Mouse (Mus musculus) MEL (cell line): Measurements from ENCODE around the gene Treml2. TPM values are rescaled to one million over a fixed set of nuclear protein-coding genes. Genes with fewer than 3 reads are reported as not detected.
A peak's percentile ranks its signal among the peaks of the same experiment; 100 is the strongest.

Experiments
- DNase-seq: peaks from one replicate; pipeline ENCODE4 v3.0.0; 2011; ENCODE audit warnings: low read depth, low spot score
- H3K27ac ChIP-seq: 2 replicates; pipeline ENCODE4 v1.5.1; 2012; ENCODE audit warnings: low read depth, mild to moderate bottlenecking, control low read depth, low read length, moderate library complexity; ENCODE audit not compliant: control insufficient read depth
- H3K27me3 ChIP-seq, 2 experiments: fragments of 150-350 bp in 1 of 2; sonication (generic) in 1 of 2; 2 replicates each; pipeline ENCODE4 v1.6.1; 2012; ENCODE audit warnings: low read length in 2 of 2, mild to moderate bottlenecking in 2 of 2, improper control_type of control experiment in 1 of 2, moderate library complexity in 1 of 2; ENCODE audit not compliant: insufficient read depth in 2 of 2, control insufficient read depth in 1 of 2
- H3K36me3 ChIP-seq, 2 experiments: 2 replicates each; pipeline ENCODE4 v1.6.1; 2012 to 2014; ENCODE audit warnings: low read length in 2 of 2, improper control_type of control experiment in 1 of 2, inconsistent platforms in 1 of 2, mild to moderate bottlenecking in 1 of 2; ENCODE audit not compliant: insufficient read depth in 2 of 2, control insufficient read depth in 1 of 2
- H3K4me1 ChIP-seq, 2 experiments: fragments of 150-350 bp in 1 of 2; sonication (generic) in 1 of 2; 2 replicates each; pipeline ENCODE4 v1.6.1; 2012; ENCODE audit warnings: low read length in 2 of 2, improper control_type of control experiment in 1 of 2, mild to moderate bottlenecking in 1 of 2; ENCODE audit not compliant: insufficient read depth in 2 of 2, control insufficient read depth in 1 of 2
- H3K4me3 ChIP-seq, 2 experiments: fragments of 150-350 bp in 1 of 2; sonication (generic) in 1 of 2; 2 replicates each; pipeline ENCODE4 v1.5.1; 2012; ENCODE audit warnings: low read depth in 2 of 2, low read length in 2 of 2, mild to moderate bottlenecking in 2 of 2, moderate library complexity in 2 of 2, control low read depth in 1 of 2, improper control_type of control experiment in 1 of 2; ENCODE audit not compliant: control insufficient read depth in 1 of 2, insufficient read depth in 1 of 2
- H3K79me2 ChIP-seq: 2 replicates; pipeline ENCODE4 v1.6.1; 2012; ENCODE audit warnings: mild to moderate bottlenecking, low read length, moderate library complexity; ENCODE audit not compliant: control insufficient read depth, poor library complexity, insufficient read depth
- H3K9ac ChIP-seq: 2 replicates; pipeline ENCODE4 v1.6.1; 2012; ENCODE audit warnings: low read depth, mild to moderate bottlenecking, control low read depth, low read length, moderate library complexity; ENCODE audit not compliant: control insufficient read depth, poor library complexity, severe bottlenecking
- H3K9me3 ChIP-seq: fragments of 150-350 bp; sonication (generic); replicated peaks from 2 replicates; pipeline ENCODE4 v1.6.1; 2012; ENCODE audit warnings: mild to moderate bottlenecking, low read length, improper control_type of control experiment, moderate library complexity; ENCODE audit not compliant: insufficient read depth
- E2F4 ChIP-seq: IDR thresholded peaks from 2 replicates; pipeline ENCODE4 v1.6.1; 2011; ENCODE audit warnings: low read depth, low read length, improper control_type of control experiment, borderline replicate concordance
- ELF1 ChIP-seq: IDR thresholded peaks from 2 replicates; pipeline ENCODE4 v1.6.1; 2014; ENCODE audit warnings: low read depth, mild to moderate bottlenecking, inconsistent platforms, low read length, improper control_type of control experiment, moderate library complexity
- EP300 ChIP-seq, 2 experiments: IDR thresholded peaks; 2 replicates each; pipeline ENCODE4 v1.6.1; 2011; ENCODE audit warnings: improper control_type of control experiment in 2 of 2, low read length in 2 of 2, low read depth in 1 of 2, mild to moderate bottlenecking in 1 of 2
- ETS1 ChIP-seq: IDR thresholded peaks from 2 replicates; pipeline ENCODE4 v1.6.1; 2012; ENCODE audit warnings: low read depth, mild to moderate bottlenecking, inconsistent platforms, low read length, improper control_type of control experiment, moderate library complexity
- GABPA ChIP-seq: IDR thresholded peaks from 2 replicates; pipeline ENCODE4 v1.6.1; 2012; ENCODE audit warnings: low read depth, mild to moderate bottlenecking, inconsistent platforms, low read length, improper control_type of control experiment, moderate library complexity
- HCFC1 ChIP-seq: IDR thresholded peaks from 2 replicates; pipeline ENCODE4 v1.6.1; 2012; ENCODE audit warnings: low read depth, mild to moderate bottlenecking, inconsistent platforms, low read length, improper control_type of control experiment, moderate library complexity
- JUND ChIP-seq: IDR thresholded peaks from 2 replicates; pipeline ENCODE4 v1.6.1; 2011; ENCODE audit warnings: low read depth, mild to moderate bottlenecking, improper control_type of control experiment, low read length
- KAT2A ChIP-seq: conservative IDR thresholded peaks from 2 replicates; pipeline ENCODE4 v1.6.1; 2012; ENCODE audit warnings: low read depth, low read length, improper control_type of control experiment, inconsistent platforms
- MAFK ChIP-seq: IDR thresholded peaks from 2 replicates; pipeline ENCODE4 v1.6.1; 2011; ENCODE audit warnings: low read depth, mild to moderate bottlenecking, low read length, improper control_type of control experiment, borderline replicate concordance
- MAX ChIP-seq: IDR thresholded peaks from 2 replicates; pipeline ENCODE4 v1.6.1; 2011; ENCODE audit warnings: low read length, improper control_type of control experiment
- MXI1 ChIP-seq: IDR thresholded peaks from 2 replicates; pipeline ENCODE4 v1.6.1; 2011; ENCODE audit warnings: mild to moderate bottlenecking, low read depth, low read length, improper control_type of control experiment
- NELFE ChIP-seq: IDR thresholded peaks from 2 replicates; pipeline ENCODE4 v1.6.1; 2011; ENCODE audit warnings: low read depth, low read length, improper control_type of control experiment
- NRF1 ChIP-seq: IDR thresholded peaks from 2 replicates; pipeline ENCODE4 v1.6.1; 2014; ENCODE audit warnings: low read depth, mild to moderate bottlenecking, inconsistent platforms, low read length, improper control_type of control experiment, moderate library complexity; ENCODE audit not compliant: poor library complexity, insufficient read depth, severe bottlenecking
- POLR2A ChIP-seq, 2 experiments: IDR thresholded peaks; 2 replicates each; pipeline ENCODE4 v1.6.1; 2011 to 2012; ENCODE audit warnings: low read length in 2 of 2, mild to moderate bottlenecking in 2 of 2, control low read depth in 1 of 2, improper control_type of control experiment in 1 of 2, low read depth in 1 of 2, moderate library complexity in 1 of 2; ENCODE audit not compliant: control insufficient read depth in 1 of 2, insufficient read depth in 1 of 2, poor library complexity in 1 of 2
- POLR2AphosphoS5 ChIP-seq: IDR thresholded peaks from 2 replicates; pipeline ENCODE4 v1.6.1; 2012; ENCODE audit warnings: low read depth, borderline replicate concordance, mild to moderate bottlenecking, inconsistent platforms, low read length, moderate library complexity, mixed read lengths
- TAL1 ChIP-seq: IDR thresholded peaks from 2 replicates; pipeline ENCODE4 v1.6.1; 2012; ENCODE audit warnings: mild to moderate bottlenecking, inconsistent platforms, low read length, moderate library complexity, mixed read lengths
- TBP ChIP-seq: IDR thresholded peaks from 2 replicates; pipeline ENCODE4 v1.8.0; 2011; ENCODE audit warnings: low read depth, low read length, improper control_type of control experiment
- TCF12 ChIP-seq: IDR thresholded peaks from 2 replicates; pipeline ENCODE4 v1.6.1; 2014; ENCODE audit warnings: low read depth, mild to moderate bottlenecking, inconsistent platforms, low read length, improper control_type of control experiment, moderate library complexity
- USF1 ChIP-seq: IDR thresholded peaks from 2 replicates; pipeline ENCODE4 v1.6.1; 2014; ENCODE audit warnings: low read depth, mild to moderate bottlenecking, inconsistent platforms, low read length, improper control_type of control experiment, moderate library complexity
- ZC3H11A ChIP-seq: IDR thresholded peaks from 2 replicates; pipeline ENCODE4 v1.6.1; 2012; ENCODE audit warnings: low read depth, mild to moderate bottlenecking, inconsistent platforms, low read length, improper control_type of control experiment
- ZNF384 ChIP-seq: IDR thresholded peaks from 2 replicates; pipeline ENCODE4 v1.6.1; 2012; ENCODE audit warnings: low read depth, mild to moderate bottlenecking, inconsistent platforms, low read length, improper control_type of control experiment
- polyA plus RNA-seq, 2 experiments: library from polyadenylated mRNA; stranded (reverse) in 1 of 2; unstranded in 1 of 2; fragments of >175 nt in 1 of 2; fragments of >200 nt in 1 of 2; gene quantifications; 2 replicates each; pipeline versions ENCODE4 v1.2.1 to v1.2.4; 2012; ENCODE audit warnings: low replicate concordance in 2 of 2, low read depth in 1 of 2; ENCODE audit not compliant: insufficient read length in 2 of 2, insufficient read depth in 1 of 2, missing spikeins in 1 of 2
- total RNA-seq: library from RNA; depleted of rRNA; stranded (reverse); fragments of 300-350 nt; gene quantifications from 2 replicates; pipeline ENCODE4 v1.2.3, GENCODE M21; 2012

The Treml2 gene
- total and polyA plus RNA-seq, 3 experiments: 27.7 to 52.7 TPM; not detected in 1

- TF ChIP-seq POLR2AphosphoS5 (no peak), HCFC1 (peak; percentile 88), NRF1 (no peak), ZNF384 (peak; percentile 80), JUND (peak; percentile 83), MAX (no peak), TCF12 (peak; percentile 100), TAL1 (peak; percentile 100), GABPA (0 out of 2 replicates have a peak, but pooled peaks have one; percentile 14), ELF1 (peak; percentile 77), USF1 (peak; percentile 56; the same call in 1 of the 2 replicates), EP300 (IDR thresholded peaks at IDR 0.05; ENCODE audit: low read depth in 1 of 2, low read length in 2 of 2) (peak; percentile 99 to 100)
Observed at GRCm38 (mm10) chr17:48272158-48272557, 27.1 kb upstream of the Treml2 start (continued).

- Histone ChIP-seq H3K4me1 (peaks cover 9 to 48% of the 10 kb centered on the region in 2 experiments), H3K9ac (peak overlapping the region; percentile 48), H3K9me3 (no peaks in the 10 kb centered on the region), H3K4me3 (peak overlapping the region; percentile 3 to 32; a peak in 3 of 4 replicates), H3K27ac (peak overlapping the region; percentile 80), H3K27me3 (no peaks in the 10 kb centered on the region), H3K79me2 (no peaks in the 10 kb centered on the region), H3K36me3 (peaks cover 0 to 56% of the 10 kb centered on the region in 2 experiments; a peak in 2 of 4 replicates)
- no peak for TF ChIP-seq E2F4
- TF ChIP-seq MAFK: no peak
- no peak for TF ChIP-seq MAX
- no peak for TF ChIP-seq POLR2A (IDR thresholded peaks at IDR 0.05; ENCODE audit: control insufficient read depth in 1 of 2, insufficient read depth in 1 of 2, low read depth in 1 of 2, low read length in 2 of 2, poor library complexity in 1 of 2)
- no peak for TF ChIP-seq POLR2AphosphoS5
- TF ChIP-seq KAT2A: no peak
- no peak for TF ChIP-seq MXI1
- no peak for TF ChIP-seq NELFE
- no peak for TF ChIP-seq TBP
- TF ChIP-seq ZC3H11A: no peak
- TF ChIP-seq TAL1: no peak
- no peak; the same call in 1 of the 2 replicates for TF ChIP-seq ZNF384
- TF ChIP-seq ETS1: no peak
- DNase-seq: peak; percentile 34
Observed at GRCm38 (mm10) chr17:48272598-48272997, 26.7 kb upstream of the Treml2 start.
